Mouse (Mus musculus) midbrain, embryonic 12.5 days (tissue): ENCODE measurements around the gene Hoxb9. TPM values are rescaled to one million over a fixed set of nuclear protein-coding genes. Genes with fewer than 3 reads are reported as not detected.

Source experiments
- ATAC-seq: fragments of 200-750 bp; cut with Nextera tagmentation; 2 replicates; pipeline ENCODE4 v1.8.0; 2017; ENCODE audit warnings: low read depth, moderate TSS enrichment, moderate library complexity; ENCODE audit not compliant: low FRiP score
- H3K27ac ChIP-seq: fragments of 300-500 bp; sonication (generic); replicated peaks from 2 replicates; pipeline ENCODE4 v1.5.1; 2016; ENCODE audit warnings: mild to moderate bottlenecking
- H3K27me3 ChIP-seq: fragments of 300-500 bp; sonication (generic); 2 replicates; pipeline ENCODE4 v1.6.1; 2016; ENCODE audit warnings: mild to moderate bottlenecking
- H3K36me3 ChIP-seq: fragments of 300-500 bp; sonication (generic); 2 replicates; pipeline ENCODE4 v1.6.1; 2016
- H3K4me1 ChIP-seq: fragments of 300-500 bp; sonication (generic); 2 replicates; pipeline ENCODE4 v1.6.1; 2016
- H3K4me2 ChIP-seq: fragments of 300-500 bp; sonication (generic); replicated peaks from 2 replicates; pipeline ENCODE4 v1.6.1; 2016; ENCODE audit warnings: mild to moderate bottlenecking, moderate library complexity
- H3K4me3 ChIP-seq: fragments of 300-500 bp; sonication (generic); 2 replicates; pipeline ENCODE4 v1.5.1; 2016; ENCODE audit warnings: mild to moderate bottlenecking
- H3K9ac ChIP-seq: fragments of 300-500 bp; sonication (generic); replicated peaks from 2 replicates; pipeline ENCODE4 v1.6.1; 2016; ENCODE audit warnings: mild to moderate bottlenecking, moderate library complexity
- H3K9me3 ChIP-seq: fragments of 300-500 bp; sonication (generic); 2 replicates; pipeline ENCODE4 v1.6.1; 2016; ENCODE audit warnings: mild to moderate bottlenecking
- WGBS: fragments of 180-500 bp; shearing (Covaris S2); methylation state at CpG from one replicate; pipeline ENCODE4 v1.1.7; 2016; 5-methylcytosine and 5-hydroxymethylcytosine counted together
- polyA plus RNA-seq: library from polyadenylated mRNA; unstranded; fragments of >200 nt; fragmentation: Nextera tagmentation; extraction: Ambion mirVana; gene quantifications from 2 replicates; pipeline ENCODE4 v1.2.1, GENCODE M21; 2016

Gene Hoxb9
- polyA plus RNA-seq, 1 experiment from 2014 or later: not detected

DNA sequence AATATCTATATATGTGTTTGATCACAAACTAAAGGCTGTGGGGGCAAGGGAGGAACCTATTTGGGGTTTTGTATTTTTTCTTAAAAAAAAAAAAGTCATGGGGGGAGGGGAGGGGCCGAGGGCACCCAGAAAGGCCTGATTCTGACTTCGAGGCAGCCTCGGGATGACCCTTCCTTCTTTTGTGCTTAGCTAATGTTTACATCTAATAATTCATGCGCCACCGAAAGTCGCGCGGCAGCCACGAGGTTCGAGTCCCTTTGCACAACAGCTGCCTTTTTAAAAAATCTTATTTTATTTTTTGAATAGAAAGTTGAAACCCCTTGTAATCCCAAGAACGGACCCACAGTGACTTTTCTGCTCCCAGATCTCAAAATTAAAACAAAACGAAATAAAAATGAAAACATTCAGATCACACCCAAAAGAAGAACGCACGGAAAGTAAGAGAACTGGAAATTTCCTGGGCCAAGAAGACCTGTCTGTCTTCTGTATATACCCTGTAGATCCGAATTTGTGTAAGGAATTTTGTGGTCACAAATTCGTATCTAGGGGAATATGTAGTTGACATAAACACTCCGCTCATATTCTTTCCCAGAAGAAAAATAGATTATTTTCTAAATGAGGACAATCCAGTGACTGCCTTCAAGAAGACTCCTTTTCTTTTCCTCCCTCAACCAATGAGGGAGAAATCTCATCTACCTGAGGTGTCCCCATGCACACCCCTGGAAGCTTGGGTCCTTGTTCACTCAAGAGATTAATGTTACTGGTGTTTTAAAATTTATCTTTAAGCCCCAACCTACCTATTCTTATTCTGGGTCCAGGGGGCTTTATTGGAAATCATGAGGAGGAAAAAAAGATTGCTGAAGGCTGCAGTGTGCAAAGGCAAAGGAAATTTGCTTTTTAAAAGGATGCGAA, 45.7 kb downstream of the Hoxb9 start:
- ATAC-seq: no peak
- no peak overlapping the region for H3K4me2 ChIP-seq
- peaks cover 12% of the 10 kb centered on the region for H3K4me1 ChIP-seq
- H3K9ac ChIP-seq: no peak overlapping the region
- WGBS: 7% methylated on average over 18 of the region's 18 CpGs
- H3K9me3 ChIP-seq: no peaks in the 10 kb centered on the region
- H3K4me3 ChIP-seq: no peak overlapping the region
- H3K36me3 ChIP-seq: no peaks in the 10 kb centered on the region
- no peak overlapping the region for H3K27ac ChIP-seq
- H3K27me3 ChIP-seq: peaks cover 100% of the 10 kb centered on the region

DNA sequence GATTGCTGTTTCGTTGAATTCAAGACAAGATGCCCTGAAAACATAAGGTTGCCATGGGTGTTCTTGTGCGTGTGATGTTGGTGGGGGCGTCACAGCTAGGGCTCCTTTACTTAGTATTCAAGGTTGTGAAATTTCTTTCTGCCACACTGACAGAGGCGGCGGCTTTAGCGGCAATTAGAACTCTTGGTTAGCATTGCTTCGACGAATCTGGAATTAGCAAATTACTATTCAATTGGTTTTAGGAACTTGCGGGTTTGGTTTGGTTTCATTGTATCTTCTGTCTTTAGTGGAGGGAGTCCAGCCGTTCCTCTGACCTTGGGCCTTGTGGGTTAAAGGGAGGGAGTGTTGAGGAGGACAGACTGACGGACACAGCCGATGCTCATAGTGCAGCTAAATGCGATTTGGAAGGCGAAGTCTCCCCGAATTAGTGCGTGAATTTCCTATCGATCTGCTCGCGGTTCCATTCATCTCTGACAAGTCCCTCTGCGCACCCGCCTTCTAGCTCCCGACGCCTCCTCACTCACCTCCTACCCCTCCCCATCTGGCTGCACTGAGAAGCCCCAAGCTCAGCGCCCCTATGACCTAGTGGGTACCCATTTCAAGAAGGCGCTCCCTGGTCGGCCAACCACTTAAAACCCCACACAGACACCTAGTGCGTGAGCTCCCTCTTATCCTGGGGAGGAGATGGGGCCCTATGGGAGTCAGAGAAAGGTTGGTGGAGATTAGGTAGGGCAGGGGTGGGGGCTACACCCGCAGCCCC, 46.5 kb downstream of the Hoxb9 start, which contains the start of gene Hoxb4:
Hoxb4 (plus strand) TSS at position 660 of the 760 bp plus-strand sequence.
- H3K4me2 ChIP-seq: peak within 1 kb of the TSS; percentile 52
- peaks cover 9% of the 10 kb centered on the region for H3K4me1 ChIP-seq
- no peaks in the 10 kb centered on the region for H3K36me3 ChIP-seq
- H3K4me3 ChIP-seq: peak within 1 kb of the TSS; percentile 35
- peaks cover 100% of the 10 kb centered on the region for H3K27me3 ChIP-seq
- 2% methylated on average over 28 of the region's 28 CpGs for WGBS
- no peaks in the 10 kb centered on the region for H3K9me3 ChIP-seq
- no peak for ATAC-seq
- H3K27ac ChIP-seq: no peak within 1 kb of the TSS
- 0 out of 2 replicates have a peak within 1 kb of the TSS, but pooled peaks have one; percentile 15 for H3K9ac ChIP-seq

DNA sequence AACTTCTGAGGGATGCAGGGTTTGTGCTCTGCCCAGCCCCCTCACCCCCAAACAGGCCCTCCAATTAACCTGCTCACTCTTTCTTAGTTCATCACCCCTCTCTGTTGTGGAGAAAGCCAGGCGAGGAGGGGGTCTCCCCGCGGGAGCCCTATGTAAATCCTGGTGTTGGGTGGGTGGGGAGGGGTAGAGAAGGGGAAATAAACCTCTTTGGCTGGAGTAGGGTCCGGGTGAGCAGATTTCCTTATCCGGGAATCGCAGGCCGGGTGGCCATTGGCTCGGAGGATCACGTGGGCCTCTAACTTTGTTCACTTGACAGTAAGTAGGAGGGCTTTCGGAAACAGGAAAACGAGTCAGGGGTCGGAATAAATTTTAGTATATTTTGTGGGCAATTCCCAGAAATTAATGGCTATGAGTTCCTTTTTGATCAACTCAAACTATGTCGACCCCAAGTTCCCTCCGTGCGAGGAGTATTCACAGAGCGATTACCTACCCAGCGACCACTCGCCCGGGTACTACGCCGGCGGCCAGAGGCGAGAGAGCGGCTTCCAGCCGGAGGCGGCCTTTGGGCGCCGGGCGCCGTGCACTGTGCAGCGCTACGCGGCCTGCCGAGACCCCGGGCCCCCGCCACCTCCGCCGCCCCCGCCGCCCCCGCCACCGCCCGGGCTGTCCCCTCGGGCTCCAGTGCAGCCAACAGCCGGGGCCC, 47.3 kb downstream of the Hoxb9 start:
- H3K9me3 ChIP-seq: no peaks in the 10 kb centered on the region
- ATAC-seq: no peak
- H3K4me2 ChIP-seq: peak overlapping the region; percentile 52
- no peak overlapping the region for H3K27ac ChIP-seq
- H3K27me3 ChIP-seq: peaks cover 100% of the 10 kb centered on the region
- H3K9ac ChIP-seq: 0 out of 2 replicates have a peak overlapping the region, but pooled peaks have one; percentile 15
- no peaks in the 10 kb centered on the region for H3K36me3 ChIP-seq
- peak overlapping the region; percentile 35 for H3K4me3 ChIP-seq
- peaks cover 9% of the 10 kb centered on the region for H3K4me1 ChIP-seq
- WGBS: under 1% methylated on average over 34 of the region's 45 CpGs

DNA sequence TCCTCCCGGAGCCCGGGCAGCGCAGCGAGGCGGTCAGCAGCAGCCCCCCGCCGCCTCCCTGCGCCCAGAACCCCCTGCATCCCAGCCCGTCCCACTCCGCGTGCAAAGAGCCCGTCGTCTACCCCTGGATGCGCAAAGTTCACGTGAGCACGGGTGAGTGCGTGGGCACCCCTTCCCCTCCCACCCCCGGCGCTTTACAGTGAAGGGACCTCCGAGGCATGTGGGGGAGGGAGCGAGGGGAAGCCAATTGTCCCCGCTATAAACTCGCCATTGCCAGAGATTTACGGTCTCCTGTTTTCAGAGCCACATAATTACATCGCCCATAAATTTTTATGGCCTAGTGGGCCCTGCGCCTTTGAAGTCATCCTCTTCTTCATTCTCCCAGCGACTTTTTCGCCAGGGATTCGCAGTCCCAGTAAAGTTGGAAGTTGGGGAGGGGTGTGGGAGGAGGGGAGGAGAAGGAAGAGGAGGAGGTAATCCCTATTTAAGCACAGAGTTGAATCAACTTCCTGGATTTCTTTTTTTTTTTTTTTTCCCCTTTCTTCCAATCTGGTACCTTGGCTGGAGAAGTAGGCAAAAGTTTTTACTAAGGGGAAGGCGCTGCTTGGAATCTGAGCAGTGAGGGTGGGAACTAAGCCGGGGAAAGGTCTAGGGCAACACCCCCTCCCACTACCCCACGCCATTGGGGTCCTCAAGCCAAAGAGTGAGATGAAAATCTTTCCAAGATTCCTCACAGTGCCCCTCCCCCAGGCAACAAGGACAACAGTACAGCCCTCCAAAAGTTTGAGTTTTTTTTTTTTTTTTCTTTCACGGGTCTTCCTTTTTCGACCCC, 48.0 kb downstream of the Hoxb9 start:
- H3K9ac ChIP-seq: 0 out of 2 replicates have a peak overlapping the region, but pooled peaks have one; percentile 15
- H3K9me3 ChIP-seq: no peaks in the 10 kb centered on the region
- under 1% methylated on average over 32 of the region's 34 CpGs for WGBS
- no peak for ATAC-seq
- peaks cover 100% of the 10 kb centered on the region for H3K27me3 ChIP-seq
- no peak overlapping the region for H3K27ac ChIP-seq
- H3K36me3 ChIP-seq: no peaks in the 10 kb centered on the region
- peak overlapping the region; percentile 35 for H3K4me3 ChIP-seq
- peaks cover 9% of the 10 kb centered on the region for H3K4me1 ChIP-seq
- peak overlapping the region; percentile 52 for H3K4me2 ChIP-seq

DNA sequence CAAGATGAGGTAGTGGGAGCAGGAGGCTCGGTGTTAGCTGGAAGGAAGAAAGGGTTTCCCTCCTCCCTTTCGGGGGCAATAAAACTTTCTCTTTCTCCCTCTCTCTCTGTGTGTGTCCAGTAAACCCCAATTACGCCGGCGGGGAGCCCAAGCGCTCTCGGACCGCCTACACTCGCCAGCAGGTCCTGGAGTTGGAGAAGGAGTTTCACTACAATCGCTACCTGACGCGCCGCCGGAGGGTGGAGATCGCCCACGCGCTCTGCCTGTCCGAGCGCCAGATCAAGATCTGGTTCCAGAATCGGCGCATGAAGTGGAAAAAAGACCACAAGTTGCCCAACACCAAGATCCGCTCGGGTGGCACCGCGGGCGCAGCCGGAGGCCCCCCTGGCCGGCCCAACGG, 48.7 kb downstream of the Hoxb9 start:
- WGBS: under 1% methylated on average over 28 of the region's 29 CpGs

DNA sequence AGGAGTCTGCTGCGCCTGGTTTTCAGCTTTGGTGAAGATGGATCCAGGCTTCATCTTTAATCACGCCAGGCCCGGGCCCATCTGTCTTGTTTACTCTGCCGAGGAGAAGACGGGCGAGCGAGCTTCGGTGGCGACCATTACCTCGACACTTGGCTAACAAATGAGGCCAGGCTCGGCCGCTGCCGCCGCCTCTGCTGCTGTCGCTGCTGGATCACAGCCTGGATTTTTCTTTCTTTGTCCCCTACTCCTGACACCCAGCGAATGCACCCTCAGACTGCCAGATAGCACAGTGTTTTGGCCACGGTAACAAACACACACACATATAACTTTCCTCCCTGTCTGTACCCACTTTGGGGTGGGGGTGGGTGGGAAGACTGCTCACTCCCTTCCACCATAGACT, 49.4 kb downstream of the Hoxb9 start:
- Histone ChIP-seq H3K36me3 (no peaks in the 10 kb centered on the region), H3K27me3 (peaks cover 100% of the 10 kb centered on the region), H3K27ac (no peak overlapping the region), H3K9me3 (no peaks in the 10 kb centered on the region), H3K9ac (no peak overlapping the region), H3K4me1 (peaks cover 9% of the 10 kb centered on the region), H3K4me3 (no peak overlapping the region), H3K4me2 (no peak overlapping the region)
- WGBS: 2% methylated on average over 17 of the region's 17 CpGs
- no peak for ATAC-seq

More for the DNA sequence above, 48.7 kb downstream of the Hoxb9 start:
- no peak for ATAC-seq
- Histone ChIP-seq H3K27me3 (peaks cover 100% of the 10 kb centered on the region), H3K9me3 (no peaks in the 10 kb centered on the region), H3K4me3 (no peak overlapping the region), H3K36me3 (no peaks in the 10 kb centered on the region), H3K4me2 (no peak overlapping the region), H3K4me1 (peaks cover 9% of the 10 kb centered on the region), H3K27ac (no peak overlapping the region), H3K9ac (no peak overlapping the region)

DNA sequence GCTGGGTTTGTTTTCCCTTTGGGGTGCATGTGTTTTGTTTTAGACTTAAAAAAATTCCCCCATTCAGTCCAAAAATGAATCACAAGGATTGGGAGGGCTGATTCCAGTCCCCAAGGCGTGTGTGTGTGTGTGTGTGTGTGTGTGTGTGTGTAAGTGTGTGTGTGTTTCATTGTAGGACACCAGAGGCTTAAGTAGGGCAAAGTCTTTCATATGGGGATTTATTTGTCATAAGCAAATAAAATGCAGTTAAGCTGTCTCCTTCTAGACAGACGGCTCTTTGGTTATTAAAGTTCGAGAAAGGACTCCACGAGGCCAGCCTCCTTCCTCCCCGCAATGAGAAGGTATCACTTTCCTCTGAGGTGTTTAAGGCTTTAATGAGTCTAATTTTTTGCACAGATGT, 50.6 kb downstream of the Hoxb9 start:
- H3K9ac ChIP-seq: no peak overlapping the region
- no peak overlapping the region for H3K27ac ChIP-seq
- H3K9me3 ChIP-seq: no peaks in the 10 kb centered on the region
- no peak overlapping the region for H3K4me3 ChIP-seq
- WGBS: 6% methylated on average over 5 of the region's 5 CpGs
- H3K4me2 ChIP-seq: no peak overlapping the region
- peaks cover 100% of the 10 kb centered on the region for H3K27me3 ChIP-seq
- no peak for ATAC-seq
- no peaks in the 10 kb centered on the region for H3K36me3 ChIP-seq
- peaks cover 9% of the 10 kb centered on the region for H3K4me1 ChIP-seq

DNA sequence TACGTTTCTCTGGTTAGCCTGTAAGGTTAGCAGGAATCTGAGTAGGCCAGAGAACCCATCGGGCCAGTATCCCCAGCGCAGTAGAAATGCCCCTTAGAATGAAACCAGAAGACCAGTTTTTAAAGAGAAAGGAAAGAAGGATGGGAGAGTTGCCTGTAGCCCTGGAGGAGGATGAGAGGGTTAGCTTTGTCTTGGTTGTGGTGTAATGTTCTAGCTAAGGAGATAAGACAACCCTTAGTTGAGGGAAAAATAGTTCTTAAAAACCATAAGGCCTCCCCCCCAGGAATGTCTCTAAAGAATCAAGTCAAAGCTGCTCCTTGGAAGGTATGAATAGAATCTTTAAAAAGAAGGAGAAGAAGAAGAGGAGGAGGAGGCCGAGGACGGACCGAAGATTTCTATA, 51.5 kb downstream of the Hoxb9 start:
- Histone ChIP-seq H3K36me3 (no peaks in the 10 kb centered on the region), H3K4me1 (peaks cover 9% of the 10 kb centered on the region), H3K4me3 (no peak overlapping the region), H3K27ac (no peak overlapping the region), H3K9ac (no peak overlapping the region), H3K9me3 (no peaks in the 10 kb centered on the region), H3K4me2 (no peak overlapping the region), H3K27me3 (peaks cover 100% of the 10 kb centered on the region)
- no peak for ATAC-seq
- 7% methylated on average over 6 of the region's 6 CpGs for WGBS

DNA sequence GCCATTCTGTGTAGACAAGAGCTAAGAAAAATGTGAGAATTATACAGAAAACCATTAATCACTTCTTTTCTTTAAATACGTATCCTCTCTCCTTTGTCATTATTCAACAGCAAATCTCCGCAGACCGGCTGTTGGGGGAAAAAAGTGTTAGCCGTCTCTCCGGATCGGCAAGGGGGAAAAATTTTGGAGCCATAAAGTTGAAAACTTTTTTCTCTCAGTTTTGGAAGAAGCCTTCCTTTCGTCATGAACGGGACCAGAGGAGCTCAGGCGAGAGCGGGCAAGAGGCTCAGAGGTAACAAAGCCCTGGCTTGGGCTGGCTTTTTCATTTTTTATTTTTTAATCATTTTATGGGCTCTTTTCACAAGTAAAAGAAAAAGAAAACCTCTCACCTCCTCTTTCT, 51.9 kb downstream of the Hoxb9 start, which contains the start of gene Hoxb3:
Hoxb3 (plus strand) TSS at position 173 of the 400 bp plus-strand sequence.
- 3% methylated on average over 10 of the region's 10 CpGs for WGBS

DNA sequence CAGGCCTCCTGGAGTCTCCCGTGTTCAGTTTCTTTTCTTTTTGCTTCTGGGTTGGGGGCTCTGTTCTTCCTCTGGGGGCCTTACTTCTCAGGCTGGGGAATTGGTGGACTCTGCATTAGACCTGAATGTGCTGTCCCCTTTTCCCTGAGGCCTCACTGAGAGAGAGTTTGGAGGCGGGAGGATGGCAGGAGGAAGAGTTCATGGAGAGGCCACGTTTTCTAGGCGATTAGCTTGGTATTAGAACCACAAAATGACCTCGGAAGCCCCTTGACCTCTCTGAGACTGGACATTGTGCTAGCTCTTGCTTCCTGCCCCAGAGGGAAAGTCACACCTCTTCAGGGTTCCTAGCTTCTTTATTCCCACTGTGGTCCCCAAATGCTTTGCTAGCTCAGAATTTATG, 52.9 kb downstream of the Hoxb9 start:
- Histone ChIP-seq H3K9me3 (no peaks in the 10 kb centered on the region), H3K9ac (no peak overlapping the region), H3K4me2 (no peak overlapping the region), H3K36me3 (no peaks in the 10 kb centered on the region), H3K27me3 (peaks cover 100% of the 10 kb centered on the region), H3K27ac (no peak overlapping the region), H3K4me3 (no peak overlapping the region), H3K4me1 (0 out of 2 replicates have a peak, but pooled peaks cover under 1% of the 10 kb centered on the region)
- under 1% methylated on average over 5 of the region's 5 CpGs for WGBS
- no peak for ATAC-seq

More for the DNA sequence above, 51.9 kb downstream of the Hoxb9 start, which contains the start of gene Hoxb3:
- no peak within 1 kb of the TSS for H3K27ac ChIP-seq
- H3K27me3 ChIP-seq: peaks cover 100% of the 10 kb centered on the region
- H3K4me3 ChIP-seq: no peak within 1 kb of the TSS
- no peak for ATAC-seq
- H3K36me3 ChIP-seq: no peaks in the 10 kb centered on the region
- H3K9me3 ChIP-seq: no peaks in the 10 kb centered on the region
- H3K9ac ChIP-seq: no peak within 1 kb of the TSS
- no peak within 1 kb of the TSS for H3K4me2 ChIP-seq
- H3K4me1 ChIP-seq: peaks cover 9% of the 10 kb centered on the region

DNA sequence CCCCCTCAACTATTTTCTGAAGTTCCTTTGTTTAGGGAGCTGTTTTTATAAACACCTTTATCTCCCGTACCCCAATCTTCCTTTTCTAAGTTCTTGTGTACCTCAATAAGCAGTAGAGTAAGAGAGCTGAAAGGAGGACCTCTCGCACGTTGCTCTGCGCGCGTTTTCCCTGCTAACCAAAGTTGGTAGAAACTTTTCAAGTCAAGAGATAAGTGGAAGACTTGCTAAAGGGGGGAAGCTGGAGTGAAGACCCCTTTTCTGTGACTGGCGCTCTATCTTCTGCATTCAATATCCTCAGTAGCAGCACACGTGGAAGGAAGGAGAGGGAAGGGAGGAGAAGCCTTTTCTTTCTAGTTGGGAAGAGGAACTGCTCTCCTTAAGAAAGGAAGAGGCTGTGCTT, 53.7 kb downstream of the Hoxb9 start:
- Histone ChIP-seq H3K9ac (no peak overlapping the region), H3K4me2 (no peak overlapping the region), H3K36me3 (no peaks in the 10 kb centered on the region), H3K4me1 (no peaks in the 10 kb centered on the region), H3K9me3 (no peaks in the 10 kb centered on the region), H3K27me3 (peaks cover 100% of the 10 kb centered on the region), H3K4me3 (no peak overlapping the region), H3K27ac (no peak overlapping the region)
- no peak for ATAC-seq
- WGBS: 2% methylated on average over 8 of the region's 8 CpGs
